Mouse (Mus musculus): ENCODE data around the gene Tgfb2. TPM values are rescaled to one million over a fixed set of nuclear protein-coding genes. Genes with fewer than 3 reads are reported as not detected.

Gene Tgfb2
- polyA plus RNA-seq, 1 experiment from 2014 or later: 0.04 TPM

GRCm38 (mm10) chr1:186604124-186604523, 101.7 kb downstream of the Tgfb2 start:
- H3K4me3 ChIP-seq (ENCODE audit: inconsistent target): no peak overlapping the region
- no peaks in the 10 kb centered on the region for H3K79me2 ChIP-seq (ENCODE audit: inconsistent target)
- H3K27ac ChIP-seq: no peak overlapping the region
- WGBS (ENCODE audit: missing documents): 95% methylated on average over 5 of the region's 5 CpGs
- no peaks in the 10 kb centered on the region for H3K36me3 ChIP-seq (ENCODE audit: inconsistent target)

- whole genome bisulfite sequencing (ENCODE audit: missing documents): 88% methylated on average over 2 of the region's 2 CpGs
- H3K36me3 ChIP-seq (ENCODE audit: inconsistent target): no peaks in the 10 kb centered on the region
- H3K4me3 ChIP-seq (ENCODE audit: inconsistent target): no peak overlapping the region
- no peak overlapping the region for H3K27ac ChIP-seq
- no peaks in the 10 kb centered on the region for H3K79me2 ChIP-seq (ENCODE audit: inconsistent target)
These were observed 117.6 kb downstream of the Tgfb2 start for GRCm38 (mm10) chr1:186588226-186588625.

DNA sequence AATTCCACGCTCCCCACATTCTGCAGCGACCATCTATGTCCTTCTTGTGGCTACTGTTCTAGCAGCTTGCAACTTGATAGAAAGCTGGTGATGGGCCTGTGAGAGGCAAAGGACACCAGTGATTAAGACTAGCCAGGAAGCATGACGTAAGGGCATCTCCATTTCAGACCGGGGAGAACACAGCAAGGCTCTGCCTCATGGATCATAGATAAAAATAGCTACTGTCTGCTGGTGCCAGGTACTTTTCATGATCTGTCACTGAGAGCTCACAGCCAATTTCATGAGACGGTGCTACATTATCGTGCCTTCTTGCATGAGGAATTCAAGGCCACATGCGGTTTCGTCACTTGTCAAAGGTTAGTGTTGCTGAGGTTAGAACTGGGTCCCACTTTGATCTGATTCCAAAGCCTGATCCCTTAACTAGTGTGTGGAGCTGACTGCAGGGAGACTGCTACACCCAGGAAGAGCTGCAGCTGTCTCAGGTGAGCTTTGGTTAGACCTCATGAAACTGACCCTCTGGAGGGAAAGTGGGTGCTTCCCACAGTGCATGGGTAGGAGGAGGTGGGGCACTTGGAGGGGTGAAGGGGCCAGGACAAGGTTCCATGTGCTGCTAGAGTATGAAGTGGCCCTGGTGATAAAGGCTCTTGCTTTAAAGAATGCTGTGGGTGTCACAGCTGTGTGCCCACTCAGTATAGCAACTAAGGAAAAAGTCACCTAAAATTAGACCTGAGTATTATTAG, 118.6 kb downstream of the Tgfb2 start:
- no peaks in the 10 kb centered on the region for H3K36me3 ChIP-seq (ENCODE audit: inconsistent target)
- WGBS (ENCODE audit: missing documents): 87% methylated on average over 8 of the region's 8 CpGs

DNA sequence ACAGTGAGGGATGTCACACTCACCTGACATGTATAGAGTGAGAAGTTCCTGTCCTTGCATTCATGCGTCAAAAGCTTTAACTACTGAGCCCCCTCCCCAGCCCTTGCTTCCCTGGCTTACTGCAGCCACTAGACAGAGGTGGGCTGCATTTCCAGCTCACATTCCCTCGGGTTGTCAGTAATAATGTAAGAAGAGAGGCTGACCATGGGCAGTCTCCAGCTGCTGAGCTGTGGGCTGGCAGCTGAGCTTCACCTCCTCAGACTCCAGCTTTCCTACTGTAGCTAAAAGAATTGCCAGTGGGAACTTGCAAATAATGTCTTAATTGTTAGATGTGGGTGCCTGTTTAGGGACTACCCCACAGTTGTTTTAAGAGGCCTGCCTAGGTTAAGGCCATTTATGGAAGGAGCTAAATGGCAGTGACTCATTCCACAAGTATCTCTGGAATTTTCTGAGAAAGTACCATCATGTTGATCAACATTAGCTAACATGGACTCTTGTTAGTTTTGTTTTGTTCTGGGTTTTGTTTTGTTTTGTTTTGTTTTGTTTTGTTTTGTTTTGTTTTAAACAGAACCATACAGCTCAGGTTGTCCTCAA, 120.1 kb downstream of the Tgfb2 start:
- H3K27ac ChIP-seq: no peak overlapping the region
- H3K36me3 ChIP-seq (ENCODE audit: inconsistent target): no peaks in the 10 kb centered on the region
- H3K4me3 ChIP-seq (ENCODE audit: inconsistent target): no peak overlapping the region
- 88% methylated on average over 2 of the region's 2 CpGs for WGBS (ENCODE audit: missing documents)
- no peaks in the 10 kb centered on the region for H3K79me2 ChIP-seq (ENCODE audit: inconsistent target)

More for the DNA sequence above, 118.6 kb downstream of the Tgfb2 start:
- H3K27ac ChIP-seq: no peak overlapping the region
- H3K4me3 ChIP-seq (ENCODE audit: inconsistent target): no peak overlapping the region
- H3K79me2 ChIP-seq (ENCODE audit: inconsistent target): no peaks in the 10 kb centered on the region

DNA sequence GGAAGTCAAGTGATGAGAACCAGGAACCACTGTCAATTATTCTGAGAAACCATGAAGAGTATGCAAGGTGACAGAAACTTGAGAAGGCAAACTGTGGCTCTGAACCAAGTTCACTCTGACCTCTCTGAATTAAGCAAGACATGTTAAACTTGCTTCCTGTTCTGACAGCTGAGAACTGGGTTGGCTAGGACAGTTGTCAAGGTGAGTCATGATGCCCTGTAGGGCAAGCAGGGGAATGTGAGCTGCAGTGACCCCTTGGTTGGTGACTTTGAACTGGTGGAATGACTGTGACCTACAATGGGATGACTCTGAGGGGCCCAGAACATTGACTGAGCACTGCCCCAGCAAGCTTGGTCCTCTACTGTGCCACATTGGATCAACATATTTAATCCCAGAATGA, 121.9 kb downstream of the Tgfb2 start:
- Histone ChIP-seq H3K79me2 (ENCODE audit: inconsistent target) (no peaks in the 10 kb centered on the region), H3K36me3 (ENCODE audit: inconsistent target) (no peaks in the 10 kb centered on the region), H3K27ac (no peak overlapping the region), H3K4me3 (ENCODE audit: inconsistent target) (no peak overlapping the region)

DNA sequence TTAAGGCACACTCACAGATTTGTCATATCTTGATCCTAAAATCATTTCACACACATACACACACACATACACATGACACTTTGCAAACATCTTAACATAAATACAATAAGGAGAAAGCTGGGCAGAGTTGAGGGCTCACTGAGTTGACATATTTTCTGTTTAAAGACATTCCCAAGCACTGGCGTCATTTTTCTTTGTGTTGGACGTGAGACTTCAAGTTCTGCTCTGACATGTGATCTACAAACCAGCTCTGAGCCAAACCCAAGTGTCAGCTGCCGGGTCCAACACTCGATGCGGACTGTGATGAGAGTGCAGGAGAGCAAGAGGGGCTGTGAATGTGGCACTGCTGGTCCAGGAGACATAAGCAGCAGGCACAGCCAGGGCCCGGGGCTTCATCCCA, 123.7 kb downstream of the Tgfb2 start:
- 93% methylated on average over 6 of the region's 6 CpGs for WGBS (ENCODE audit: missing documents)
- no peak overlapping the region for H3K27ac ChIP-seq
- H3K79me2 ChIP-seq (ENCODE audit: inconsistent target): no peaks in the 10 kb centered on the region

GRCm38 (mm10) chr1:186581666-186582065, 124.1 kb downstream of the Tgfb2 start:
- no peaks in the 10 kb centered on the region for H3K36me3 ChIP-seq (ENCODE audit: inconsistent target)
- H3K79me2 ChIP-seq (ENCODE audit: inconsistent target): no peaks in the 10 kb centered on the region
- H3K27ac ChIP-seq: no peak overlapping the region
- H3K4me3 ChIP-seq (ENCODE audit: inconsistent target): no peak overlapping the region
- 100% methylated on average over 2 of the region's 2 CpGs for WGBS (ENCODE audit: missing documents)

More for the DNA sequence above, 123.7 kb downstream of the Tgfb2 start:
- no peaks in the 10 kb centered on the region for H3K36me3 ChIP-seq (ENCODE audit: inconsistent target)
- H3K4me3 ChIP-seq (ENCODE audit: inconsistent target): no peak overlapping the region

- H3K27ac ChIP-seq: no peak overlapping the region
- H3K79me2 ChIP-seq (ENCODE audit: inconsistent target): no peaks in the 10 kb centered on the region
- H3K36me3 ChIP-seq (ENCODE audit: inconsistent target): no peaks in the 10 kb centered on the region
- H3K4me3 ChIP-seq (ENCODE audit: inconsistent target): no peak overlapping the region
- WGBS (ENCODE audit: missing documents): 81% methylated on average over 2 of the region's 2 CpGs
These were observed 124.7 kb downstream of the Tgfb2 start for GRCm38 (mm10) chr1:186581114-186581513.

GRCm38 (mm10) chr1:186577302-186577701, 128.5 kb downstream of the Tgfb2 start:
- Histone ChIP-seq H3K4me3 (ENCODE audit: inconsistent target) (no peak overlapping the region), H3K27ac (no peak overlapping the region), H3K79me2 (ENCODE audit: inconsistent target) (no peaks in the 10 kb centered on the region), H3K36me3 (ENCODE audit: inconsistent target) (no peaks in the 10 kb centered on the region)
- 94% methylated on average over 5 of the region's 5 CpGs for WGBS (ENCODE audit: missing documents)

DNA sequence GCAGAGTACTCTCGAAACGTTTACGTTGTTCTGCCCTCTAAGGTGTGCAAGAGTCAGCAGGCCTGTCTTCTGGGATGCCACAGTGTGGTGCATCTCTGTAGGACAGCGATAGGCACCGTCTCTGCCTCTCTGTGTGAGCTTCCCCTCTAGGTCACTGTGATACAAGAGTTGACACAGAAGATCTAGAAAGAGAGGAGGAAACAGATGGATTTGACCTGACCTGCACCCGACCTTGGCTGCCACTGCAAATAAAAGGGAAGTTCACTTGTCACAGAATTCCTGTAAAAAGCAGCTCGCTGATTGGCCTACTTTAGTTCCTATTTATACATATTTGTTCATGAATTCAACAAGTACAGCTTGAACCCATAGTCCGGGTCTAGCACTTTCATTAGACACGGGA, 130.2 kb downstream of the Tgfb2 start:
- Histone ChIP-seq H3K36me3 (ENCODE audit: inconsistent target) (no peaks in the 10 kb centered on the region), H3K79me2 (ENCODE audit: inconsistent target) (no peaks in the 10 kb centered on the region), H3K27ac (no peak overlapping the region), H3K4me3 (ENCODE audit: inconsistent target) (no peak overlapping the region)
- WGBS (ENCODE audit: missing documents): 10% methylated on average over 9 of the region's 9 CpGs

DNA sequence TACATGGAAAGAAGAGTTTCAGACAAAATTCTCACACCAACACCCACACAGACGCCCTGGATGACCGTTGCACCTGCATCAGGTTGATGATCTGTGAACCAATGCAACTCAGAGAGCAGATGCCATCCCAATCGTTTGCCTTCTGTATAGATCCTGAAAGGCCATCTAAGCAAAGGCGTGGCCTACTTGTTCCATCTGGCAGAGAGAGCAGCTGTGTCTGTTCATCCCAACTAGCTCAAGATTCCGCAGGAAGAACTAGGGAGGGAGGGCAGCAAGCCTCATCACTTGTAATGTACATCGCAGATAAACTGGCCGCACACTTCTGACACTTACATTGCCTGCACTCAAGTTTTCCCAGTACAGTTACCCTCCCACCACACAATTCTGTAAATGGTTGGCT, 130.7 kb downstream of the Tgfb2 start:
- H3K27ac ChIP-seq: no peak overlapping the region
- 90% methylated on average over 7 of the region's 7 CpGs for WGBS (ENCODE audit: missing documents)
- H3K36me3 ChIP-seq (ENCODE audit: inconsistent target): no peaks in the 10 kb centered on the region
- no peaks in the 10 kb centered on the region for H3K79me2 ChIP-seq (ENCODE audit: inconsistent target)
- H3K4me3 ChIP-seq (ENCODE audit: inconsistent target): no peak overlapping the region

Other genes with a start within 250 kb of the Tgfb2 start
- 7.4 to 26.7 TPM (median 15.2 TPM) in 3 replicates for gene Rrp15, start 43.4 kb upstream of the Tgfb2 start, polyA plus RNA-seq (2018)